Mouse (Mus musculus): ENCODE data around the gene Mast4.

GRCm38 (mm10) chr13:102790601-102791155 lies 543.6 kb downstream of the Mast4 start:
- no peak for TF ChIP-seq CTCF (IDR thresholded peaks at IDR 0.05; ENCODE audit: low read depth)
- TF ChIP-seq EP300 (IDR thresholded peaks at IDR 0.05; ENCODE audit: low read depth): no peak
